In genomic region chr11:8467403-8468160, GRCm38 (mm10) we compare ENCODE assay signal across 8 mouse cellular contexts.
A peak's percentile ranks its signal among the peaks of the same experiment; 100 is the strongest.
DNase-seq lines count a peak whose midpoint lies in the region; ATAC-seq and TF ChIP-seq lines count a peak whose summit lies in the region.

No protein-coding gene starts in this region.

- H3K9ac ChIP-seq in lung, embryonic 14.5 days = peak overlapping the region; percentile 71
- peak overlapping the region; percentile 81 for H3K9ac ChIP-seq in intestine, embryonic 16.5 days (ENCODE audit: low read depth, low read length)
- H3K9ac ChIP-seq in neural tube, embryonic 13.5 days = peak overlapping the region; percentile 67

- H3K36me3 ChIP-seq in lung, embryonic 14.5 days (ENCODE audit: insufficient read depth) = peaks cover 22% of the 10 kb centered on the region
- 0 out of 2 replicates have a peak, but pooled peaks cover 3% of the 10 kb centered on the region for H3K36me3 ChIP-seq in intestine, embryonic 16.5 days (ENCODE audit: control insufficient read depth, insufficient read depth, low read length)
- no peaks in the 10 kb centered on the region for H3K36me3 ChIP-seq in neural tube, embryonic 13.5 days

- H3K27ac ChIP-seq in lung, embryonic 14.5 days (ENCODE audit: low read depth) = peak overlapping the region; percentile 90
- peak overlapping the region; percentile 74 for H3K27ac ChIP-seq in embryonic fibroblast, embryonic 13.5 days (ENCODE audit: insufficient read depth, low read length)
- H3K27ac ChIP-seq in intestine, embryonic 16.5 days (ENCODE audit: low read length) = peak overlapping the region; percentile 91
- peak overlapping the region; percentile 74 for H3K27ac ChIP-seq in neural tube, embryonic 13.5 days (replicated peaks)

- no peaks in the 10 kb centered on the region for H3K9me3 ChIP-seq in lung, embryonic 14.5 days (ENCODE audit: low read depth, low read length)
- no peaks in the 10 kb centered on the region for H3K9me3 ChIP-seq in intestine, embryonic 16.5 days (ENCODE audit: control insufficient read depth, low read length)
- H3K9me3 ChIP-seq in neural tube, embryonic 13.5 days = no peaks in the 10 kb centered on the region

- peak; percentile 56 for TF ChIP-seq POLR2A in embryonic fibroblast, embryonic 13.5 days (IDR thresholded peaks at IDR 0.05; ENCODE audit: low read depth, low read length)

- peak; percentile 52 for DNase-seq in lung, embryonic 14.5 days
- DNase-seq in lung, postnatal 25 days (ENCODE audit: low spot score) = no peak
- DNase-seq in c-Kit-positive CD71-positive TER-119-positive erythroid progenitor cells, embryonic 14.5 days (ENCODE audit: low spot score) = no peak
- no peak for DNase-seq in layer of hippocampus, adult 9-10 months (ENCODE audit: low spot score)
- no peak for DNase-seq in spleen, postnatal 4 days (ENCODE audit: low spot score in 2 of 2)

- H3K4me1 ChIP-seq in lung, embryonic 14.5 days (ENCODE audit: insufficient read depth) = peaks cover 37% of the 10 kb centered on the region
- H3K4me1 ChIP-seq in embryonic fibroblast, embryonic 13.5 days (ENCODE audit: control insufficient read depth, insufficient read depth, low read length) = peaks cover 13% of the 10 kb centered on the region
- H3K4me1 ChIP-seq in intestine, embryonic 16.5 days (ENCODE audit: control insufficient read depth, insufficient read depth, low read length) = peaks cover 52% of the 10 kb centered on the region
- H3K4me1 ChIP-seq in neural tube, embryonic 13.5 days (replicated peaks) = peaks cover 38% of the 10 kb centered on the region

- peak overlapping the region; percentile 91 for H3K4me2 ChIP-seq in lung, embryonic 14.5 days
- H3K4me2 ChIP-seq in intestine, embryonic 16.5 days (ENCODE audit: low read depth, low read length) = peak overlapping the region; percentile 81
- H3K4me2 ChIP-seq in neural tube, embryonic 13.5 days = peak overlapping the region; percentile 76

- H3K27me3 ChIP-seq in lung, embryonic 14.5 days (ENCODE audit: insufficient read depth, low read length) = no peaks in the 10 kb centered on the region
- no peaks in the 10 kb centered on the region for H3K27me3 ChIP-seq in intestine, embryonic 16.5 days (replicated peaks; ENCODE audit: control insufficient read depth, insufficient read depth, low read length)
- peaks cover 5% of the 10 kb centered on the region for H3K27me3 ChIP-seq in neural tube, embryonic 13.5 days

- TF ChIP-seq CTCF in lung, embryonic 14.5 days (IDR thresholded peaks at IDR 0.05; ENCODE audit: low read depth) = no peak
- TF ChIP-seq CTCF in embryonic fibroblast, embryonic 13.5 days (IDR thresholded peaks at IDR 0.05; ENCODE audit: borderline replicate concordance, insufficient read depth, low read length) = no peak

- WGBS in lung, embryonic 14.5 days = 15% methylated on average over 13 of the region's 13 CpGs
- 35% methylated on average over 13 of the region's 13 CpGs for WGBS in intestine, embryonic 16.5 days
- 26% methylated on average over 13 of the region's 13 CpGs for WGBS in neural tube, embryonic 13.5 days

- peak overlapping the region; percentile 56 for H3K4me3 ChIP-seq in lung, embryonic 14.5 days (ENCODE audit: low read depth, low read length)
- peak overlapping the region; percentile 59 for H3K4me3 ChIP-seq in embryonic fibroblast, embryonic 13.5 days (ENCODE audit: insufficient read depth, low read length)
- H3K4me3 ChIP-seq in intestine, embryonic 16.5 days (ENCODE audit: low read length) = peak overlapping the region; percentile 59
- peak overlapping the region; percentile 41 for H3K4me3 ChIP-seq in neural tube, embryonic 13.5 days

- peak; percentile 26 for ATAC-seq in lung, embryonic 14.5 days (ENCODE audit: insufficient read depth)
- ATAC-seq in intestine, embryonic 16.5 days = no peak
- peak; percentile 54 for ATAC-seq in neural tube, embryonic 13.5 days (ENCODE audit: low read depth)
